Mouse (Mus musculus) T-helper 1 cell (primary cell): ENCODE measurements around the gene Rassf1.

ENCODE experiments used
- in situ Hi-C: fragments of 300-600 bp; cut with MboI, MseI; formaldehyde crosslinking; loops from one replicate; pipeline ENCODE4 v1.15.1; 2025; ENCODE audit warnings: high pct_unique_total_duplicates

Rassf1 gene

DNA sequence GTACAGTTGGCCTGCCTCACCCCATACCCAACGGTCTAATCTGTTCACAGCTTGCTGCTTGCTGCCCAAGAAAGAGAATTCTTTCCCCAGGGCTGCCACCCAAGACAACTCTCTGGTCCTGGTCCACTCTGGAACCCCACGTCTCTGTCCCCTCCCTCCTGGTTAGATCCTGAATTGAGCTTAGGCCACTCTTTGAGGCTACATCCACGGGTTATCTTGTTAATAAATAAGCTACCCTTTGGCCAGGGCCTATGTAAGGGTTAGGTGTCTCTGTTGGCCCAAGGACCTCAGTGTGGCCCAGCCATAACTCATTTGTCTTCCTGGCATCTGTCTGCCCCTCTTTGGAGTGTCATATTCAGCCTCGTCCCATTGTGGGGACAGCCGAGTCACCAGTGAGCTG lies 47.0 kb downstream of the Rassf1 start:
- in situ Hi-C loops: no loop called here

GRCm38 (mm10) chr9:107599433-107599832 lies 48.1 kb downstream of the Rassf1 start:
- in situ Hi-C loops: no loop called here

DNA sequence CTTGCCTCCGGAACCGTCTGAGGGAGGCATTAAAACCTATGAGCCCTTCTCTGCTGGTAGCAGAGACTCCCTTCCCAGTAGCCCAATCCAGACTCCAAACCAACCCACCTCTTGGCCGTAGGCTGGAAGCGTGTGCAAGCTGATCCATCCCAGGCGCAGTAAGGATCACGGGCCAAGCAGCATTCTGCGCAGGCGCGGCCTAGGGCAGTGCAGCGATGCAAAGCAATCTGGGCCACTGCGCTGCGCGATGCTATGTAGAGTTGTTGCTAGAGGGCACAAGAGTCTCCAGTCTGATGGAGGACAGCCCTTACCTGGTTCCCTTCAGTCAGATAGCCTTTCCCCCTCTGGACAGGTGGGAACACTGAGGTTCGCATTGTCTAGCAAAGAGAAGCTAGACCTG lies 48.5 kb downstream of the Rassf1 start:
- in situ Hi-C loops: no loop called here

DNA sequence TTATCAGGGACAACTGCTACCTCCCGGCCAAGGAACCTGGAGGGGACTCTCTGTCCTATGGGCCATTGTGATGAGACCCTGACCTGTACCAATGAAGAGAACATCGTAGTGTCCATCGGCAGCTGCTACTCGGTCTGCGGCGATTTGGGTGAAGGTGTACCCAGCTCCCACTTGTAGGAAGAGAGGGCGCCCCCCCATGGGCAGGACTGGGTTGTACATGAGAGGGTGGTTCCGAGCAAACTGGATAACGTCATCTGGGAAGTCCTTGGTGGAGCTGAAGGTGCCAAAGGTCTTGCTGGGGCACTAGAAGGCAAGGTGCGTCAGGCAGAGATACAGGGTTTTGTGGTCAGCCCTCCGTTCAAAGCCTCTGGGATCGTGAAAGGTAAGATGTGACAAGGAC lies 49.4 kb downstream of the Rassf1 start:
- in situ Hi-C loops: no loop called here

- in situ Hi-C loops: no loop called here
These were observed 49.9 kb downstream of the Rassf1 start for GRCm38 (mm10) chr9:107601275-107601674.

DNA sequence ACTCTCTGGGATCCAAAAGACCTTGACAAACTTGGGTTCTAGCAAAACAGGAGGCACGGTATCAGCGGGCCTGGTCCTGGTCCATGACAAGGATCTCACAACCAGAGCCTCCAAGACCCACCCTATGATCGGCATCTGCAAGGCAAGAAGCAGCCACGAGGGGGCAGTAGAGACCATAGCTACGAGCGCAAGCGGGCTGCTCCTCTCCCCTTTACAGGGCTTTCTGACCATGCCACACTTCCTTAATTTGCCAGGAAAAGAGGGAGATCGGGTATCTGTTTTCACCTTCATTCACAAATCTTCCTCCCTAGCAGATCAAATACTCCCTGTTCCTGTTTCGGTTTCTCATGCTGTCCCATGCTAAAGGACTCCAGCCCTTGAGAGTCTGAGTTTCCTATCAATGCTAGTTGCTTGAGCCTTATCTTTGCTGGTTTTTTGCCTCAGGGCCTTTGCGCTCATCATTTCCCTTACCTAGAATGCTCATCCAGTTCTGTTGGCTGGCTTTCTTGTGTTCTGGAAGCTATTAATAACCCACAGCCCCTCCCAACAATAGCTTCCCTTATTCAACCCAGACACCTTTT lies 50.8 kb downstream of the Rassf1 start:
- in situ Hi-C loops: no loop called here

DNA sequence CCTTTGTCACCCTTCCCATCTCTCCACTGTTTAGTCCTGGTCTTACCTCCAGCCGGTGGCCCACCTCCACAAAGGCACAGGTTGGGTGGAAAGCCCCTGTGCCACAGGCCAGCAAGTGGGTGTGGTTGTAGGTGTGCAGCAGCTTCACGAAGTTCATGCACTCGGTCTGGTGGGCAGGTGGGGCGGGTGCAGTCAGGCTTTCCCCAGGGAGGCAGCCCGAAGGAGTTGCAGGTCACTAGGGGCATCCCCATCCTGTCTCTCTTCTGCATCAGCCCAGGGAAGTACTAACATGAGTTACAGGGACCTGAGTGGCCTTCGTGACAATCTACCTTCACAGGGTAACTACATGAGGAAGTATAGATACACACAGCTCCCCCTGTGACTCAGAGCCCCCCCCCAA lies 51.9 kb downstream of the Rassf1 start:
- in situ Hi-C loops: no loop called here

- in situ Hi-C loops: no loop called here
These were observed 53.8 kb downstream of the Rassf1 start for GRCm38 (mm10) chr9:107605041-107605661.

DNA sequence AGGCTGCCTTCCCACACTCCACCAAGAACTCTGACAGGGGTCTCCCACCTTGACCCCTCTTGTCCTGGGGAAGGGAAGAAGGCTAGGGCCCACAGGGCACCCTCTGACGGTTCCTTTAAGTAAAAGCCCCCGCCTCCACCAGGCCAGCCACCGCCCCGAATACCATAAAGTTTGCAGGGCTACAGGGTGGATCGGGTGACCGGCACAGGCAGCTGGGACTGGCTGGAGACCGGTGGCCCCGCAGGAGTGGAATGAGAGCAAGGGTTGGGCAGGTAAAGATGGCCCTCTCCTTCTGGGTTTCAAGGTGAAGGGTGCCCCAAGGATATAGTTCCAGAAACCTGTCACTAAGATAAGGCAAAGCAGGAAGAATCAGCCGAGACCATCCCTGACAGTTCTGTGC lies 55.2 kb downstream of the Rassf1 start:
- in situ Hi-C loops: no loop called here

DNA sequence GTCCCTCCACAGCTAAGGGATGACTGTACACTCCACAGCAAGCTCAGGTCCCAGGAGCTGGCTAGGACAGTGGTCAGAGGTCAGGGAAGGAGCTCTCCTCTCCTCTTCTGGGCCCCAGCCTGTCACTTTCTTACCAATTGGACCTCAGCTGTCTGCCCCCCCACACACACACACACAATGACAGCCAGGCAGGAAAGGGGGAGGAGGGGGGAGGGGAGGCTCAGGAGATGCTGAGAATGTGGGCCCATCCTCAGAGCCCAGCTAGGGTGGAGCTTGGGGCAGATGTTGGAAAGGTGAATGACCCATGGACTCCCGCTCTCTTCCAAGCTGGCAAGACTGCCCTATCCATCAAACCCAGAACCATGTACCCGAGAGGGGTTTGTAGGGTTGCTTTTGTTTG lies 55.7 kb downstream of the Rassf1 start:
- in situ Hi-C loops: no loop called here

GRCm38 (mm10) chr9:107607653-107608245 lies 56.4 kb downstream of the Rassf1 start:
- in situ Hi-C loops: no loop called here

DNA sequence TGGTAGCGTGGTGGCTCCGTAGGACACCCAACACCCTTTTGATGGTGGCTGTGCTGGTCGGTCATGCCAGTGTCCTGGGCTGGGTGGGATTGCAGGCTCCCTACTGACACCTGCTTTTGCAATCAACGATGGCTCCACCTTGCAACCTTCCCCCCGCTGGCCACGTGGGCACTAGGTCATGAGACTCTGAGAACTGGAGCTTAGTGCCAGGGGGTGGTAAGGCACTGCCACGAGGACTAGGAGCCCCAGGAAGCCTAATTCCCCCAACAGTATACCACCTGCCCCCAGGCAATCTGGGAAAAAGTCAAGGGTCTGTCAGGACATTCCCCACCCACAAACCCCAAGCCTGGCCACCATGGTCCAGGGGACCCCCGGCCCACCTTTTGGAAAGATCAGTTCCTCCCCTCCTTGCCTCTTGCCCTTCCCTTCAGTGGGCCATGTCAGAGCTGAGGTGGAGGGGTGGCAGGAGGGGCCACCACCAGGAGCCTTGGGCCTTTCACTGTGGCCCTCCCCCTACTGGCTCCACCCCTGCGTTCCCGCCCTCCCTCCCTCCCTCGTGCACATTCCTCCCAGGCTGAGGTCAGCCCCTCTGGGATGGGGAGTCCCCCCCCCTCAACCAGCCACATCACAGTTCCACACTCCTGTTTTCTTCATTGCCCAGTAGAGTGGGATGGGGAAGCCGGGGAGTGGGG lies 57.5 kb downstream of the Rassf1 start, which contains the start of gene Sema3b:
TSS of gene Sema3b (minus strand) at position 489 of the 692 bp plus-strand sequence.
- in situ Hi-C loops: no loop called here

GRCm38 (mm10) chr9:107609433-107609830 lies 58.1 kb downstream of the Rassf1 start:
- in situ Hi-C loops: no loop called here

DNA sequence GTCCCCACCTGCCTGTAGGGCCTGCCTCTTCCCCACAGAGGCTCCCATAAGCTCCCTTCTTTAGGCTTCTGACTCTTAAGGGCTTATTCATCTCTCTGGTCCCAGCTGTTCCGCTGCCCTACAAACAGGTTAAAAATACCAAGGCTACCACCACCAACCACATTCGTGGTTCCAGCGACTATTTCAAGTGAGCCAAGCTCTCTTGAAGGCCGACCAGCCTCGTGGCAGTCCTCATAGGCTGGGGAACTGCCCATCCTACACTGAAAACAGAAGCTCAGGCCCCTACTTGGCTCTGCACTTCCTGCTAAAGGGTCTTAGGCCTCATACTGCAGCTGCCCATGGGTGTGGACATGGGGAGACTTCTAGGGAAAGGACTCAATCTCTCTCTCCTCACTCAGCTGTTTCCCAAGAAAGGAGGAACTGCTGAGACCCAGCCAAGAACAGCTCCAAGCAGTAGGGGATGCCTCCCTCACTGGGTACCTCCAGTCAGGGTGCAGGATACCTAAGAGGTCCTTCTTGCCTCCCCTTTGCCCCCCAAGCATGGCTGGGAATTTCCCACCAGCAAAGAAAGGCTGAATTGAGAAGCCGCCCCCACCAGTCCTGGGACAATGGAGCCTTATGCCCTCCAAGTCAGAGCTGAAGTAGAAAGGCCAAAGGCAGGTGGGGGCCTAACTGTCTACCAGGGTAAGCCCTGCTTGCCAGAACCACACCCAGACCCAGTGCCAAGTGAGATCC lies 60.3 kb downstream of the Rassf1 start:
- in situ Hi-C loops: no loop called here
